ENCODE assay signal across 22 mouse cellular contexts in genomic region chr19:27553266-27553665, GRCm38 (mm10).
"Had no signal": no experiment of that assay in that cellular context is flagged by ENCODE, and none has a peak within 500 bp of the region (broad histone marks: within the 10 kb centered on the region; RNA-seq: fewer than 3 reads in every experiment).

No protein-coding gene starts in this region.

- H3K36me3 ChIP-seq: limb, embryonic 12.5 days; limb, embryonic 15.5 days; midbrain, embryonic 10.5 days; midbrain, embryonic 15.5 days; neural tube, embryonic 12.5 days; neural tube, embryonic 15.5 days; stomach, embryonic 15.5 days had no signal

- H3K9me3 ChIP-seq: limb, embryonic 12.5 days; limb, embryonic 15.5 days; midbrain, embryonic 10.5 days; midbrain, embryonic 15.5 days; neural tube, embryonic 12.5 days; neural tube, embryonic 15.5 days; stomach, embryonic 15.5 days had no signal

- H3K9ac ChIP-seq: limb, embryonic 12.5 days; limb, embryonic 15.5 days; liver, embryonic 14.5 days; liver, postnatal 0 days; midbrain, embryonic 15.5 days; neural tube, embryonic 12.5 days; neural tube, embryonic 15.5 days; stomach, embryonic 15.5 days had no signal

- H3K4me2 ChIP-seq: limb, embryonic 12.5 days; limb, embryonic 15.5 days; liver, embryonic 11.5 days; midbrain, embryonic 15.5 days; neural tube, embryonic 12.5 days; neural tube, embryonic 15.5 days; stomach, embryonic 15.5 days had no signal

- H3K27me3 ChIP-seq: limb, embryonic 12.5 days; limb, embryonic 15.5 days; megakaryocyte, embryonic 14.5 days; midbrain, embryonic 15.5 days; neural tube, embryonic 12.5 days; neural tube, embryonic 15.5 days; stomach, embryonic 15.5 days had no signal

- H3K4me1 ChIP-seq: limb, embryonic 12.5 days; limb, embryonic 15.5 days; megakaryocyte, embryonic 14.5 days; midbrain, embryonic 10.5 days; midbrain, embryonic 15.5 days; neural tube, embryonic 12.5 days; neural tube, embryonic 15.5 days; stomach, embryonic 15.5 days had no signal

- DNase-seq: kidney, adult 2 months; kidney, postnatal 25 days; layer of hippocampus, adult 9-11 months; left cerebral cortex, postnatal 4 days; liver, postnatal 0 days; retina, postnatal 1 day; right cerebral cortex, postnatal 25 days; spleen, adult 18-20 months; thymus, postnatal 25 days had no signal

- ATAC-seq: intestine, postnatal 0 days; liver, postnatal 0 days; midbrain, embryonic 15.5 days had no signal

- H3K4me3 ChIP-seq: layer of hippocampus, adult 2 months; limb, embryonic 12.5 days; limb, embryonic 15.5 days; megakaryocyte, embryonic 14.5 days; midbrain, embryonic 10.5 days; midbrain, embryonic 15.5 days; neural tube, embryonic 12.5 days; neural tube, embryonic 15.5 days; stomach, embryonic 15.5 days had no signal

- H3K27ac ChIP-seq: kidney, postnatal 0 days; layer of hippocampus, adult 2 months; limb, embryonic 12.5 days; limb, embryonic 15.5 days; liver, embryonic 14.5 days; midbrain, embryonic 10.5 days; midbrain, embryonic 15.5 days; neural tube, embryonic 12.5 days; neural tube, embryonic 15.5 days; stomach, embryonic 15.5 days had no signal
